Mouse (Mus musculus): Measurements from ENCODE around the gene Sh3rf3. TPM values are rescaled to one million over a fixed set of nuclear protein-coding genes. Genes with fewer than 3 reads are reported as not detected.
A peak's percentile ranks its signal among the peaks of the same experiment; 100 is the strongest.

Gene Sh3rf3
- polyA plus RNA-seq, 1 experiment from 2014 or later, result 2.0 TPM

DNA sequence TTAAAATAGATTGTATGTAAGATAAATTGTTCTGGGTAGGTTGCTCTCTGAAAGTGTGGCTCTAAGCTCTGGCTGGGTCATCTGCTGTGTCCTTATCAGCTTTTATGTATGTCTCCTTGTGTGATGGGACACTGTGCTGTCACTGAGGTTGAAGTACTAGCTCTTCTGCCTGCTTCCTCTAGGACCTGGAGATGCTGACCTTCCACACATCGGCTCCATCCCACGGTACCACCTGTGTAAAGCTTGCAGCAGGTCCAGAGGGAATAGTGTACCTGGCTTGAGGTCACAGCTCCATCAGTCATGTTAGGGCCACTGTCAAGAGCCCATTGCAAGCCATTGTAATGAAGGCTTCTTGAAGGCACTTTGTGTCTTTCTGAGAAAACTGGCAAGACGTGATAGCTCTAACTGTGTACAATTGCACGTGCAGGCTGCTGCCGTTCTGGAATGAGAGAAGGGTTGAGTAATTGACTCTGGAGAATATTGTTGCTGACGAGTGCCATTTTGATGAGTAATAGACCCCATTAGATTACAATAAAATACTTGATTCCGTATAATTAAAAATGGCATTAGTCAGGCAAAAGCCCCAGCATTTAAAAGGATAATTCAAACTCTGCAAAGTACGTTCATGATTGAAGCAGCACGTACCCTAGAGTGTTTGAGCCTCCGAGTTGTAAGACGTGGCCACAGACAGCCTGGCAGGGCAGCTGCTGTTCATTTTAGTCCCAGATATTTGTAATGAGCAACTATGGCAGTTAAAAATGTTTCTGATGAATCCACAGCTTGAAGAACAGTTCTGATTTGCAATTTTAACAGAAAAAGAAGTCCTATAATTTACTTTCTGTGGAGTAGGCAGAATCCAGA is 16.3 kb downstream of the Sh3rf3 start:
- no peaks in the 10 kb centered on the region for H3K36me3 ChIP-seq (ENCODE audit: insufficient read depth, low read length)
- no peak overlapping the region for H3K27ac ChIP-seq (ENCODE audit: low read length)
- ATAC-seq, result no peak
- H3K27me3 ChIP-seq (replicated peaks; ENCODE audit: insufficient read depth, low read length), result no peaks in the 10 kb centered on the region
- no peak for DNase-seq (ENCODE audit: low spot score)
- no peaks in the 10 kb centered on the region for H3K9me3 ChIP-seq (ENCODE audit: low read length)
- WGBS, result 77% methylated on average over 11 of the region's 11 CpGs
- no peak overlapping the region for H3K4me3 ChIP-seq (ENCODE audit: low read depth, low read length)
- H3K4me1 ChIP-seq (ENCODE audit: insufficient read depth, low read depth, low read length), result no peaks in the 10 kb centered on the region
- no peak overlapping the region for H3K4me2 ChIP-seq (replicated peaks; ENCODE audit: low read depth, low read length)
- H3K9ac ChIP-seq (replicated peaks; ENCODE audit: low read depth), result no peak overlapping the region
- TF ChIP-seq CTCF (IDR thresholded peaks at IDR 0.05) (no peak), EP300 (IDR thresholded peaks at IDR 0.05) (no peak)

DNA sequence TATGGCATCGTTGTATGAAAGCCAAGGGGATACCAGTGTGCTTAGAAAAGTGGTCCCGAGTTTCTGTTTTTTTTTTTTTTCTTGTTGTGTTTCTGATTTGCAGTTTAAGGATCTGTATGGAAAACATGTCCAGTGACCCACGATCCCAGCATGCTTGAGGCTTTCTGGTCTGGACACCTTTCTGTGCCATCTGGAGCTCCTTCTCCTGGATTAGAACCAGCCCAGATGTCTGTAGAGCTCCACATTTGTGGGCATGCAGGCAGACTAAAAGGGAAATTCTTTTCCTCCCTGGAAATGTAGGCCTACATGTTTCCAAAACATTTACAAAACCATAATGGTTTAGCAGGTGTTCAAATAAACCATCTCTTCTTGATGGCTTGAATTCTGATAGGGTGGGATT is 20.0 kb downstream of the Sh3rf3 start:
- DNase-seq (ENCODE audit: low spot score) (no peak), ATAC-seq (no peak)
- H3K4me3 ChIP-seq (ENCODE audit: low read depth, low read length), result no peak overlapping the region
- no peaks in the 10 kb centered on the region for H3K36me3 ChIP-seq (ENCODE audit: insufficient read depth, low read length)
- no peaks in the 10 kb centered on the region for H3K27me3 ChIP-seq (replicated peaks; ENCODE audit: insufficient read depth, low read length)
- 64% methylated on average over 3 of the region's 3 CpGs for WGBS
- TF ChIP-seq EP300 (IDR thresholded peaks at IDR 0.05) (no peak), CTCF (IDR thresholded peaks at IDR 0.05) (no peak)
- H3K4me2 ChIP-seq (replicated peaks; ENCODE audit: low read depth, low read length), result no peak overlapping the region
- no peak overlapping the region for H3K9ac ChIP-seq (replicated peaks; ENCODE audit: low read depth)
- no peak overlapping the region for H3K27ac ChIP-seq (ENCODE audit: low read length)
- H3K4me1 ChIP-seq (ENCODE audit: insufficient read depth, low read depth, low read length), result no peaks in the 10 kb centered on the region
- no peaks in the 10 kb centered on the region for H3K9me3 ChIP-seq (ENCODE audit: low read length)

DNA sequence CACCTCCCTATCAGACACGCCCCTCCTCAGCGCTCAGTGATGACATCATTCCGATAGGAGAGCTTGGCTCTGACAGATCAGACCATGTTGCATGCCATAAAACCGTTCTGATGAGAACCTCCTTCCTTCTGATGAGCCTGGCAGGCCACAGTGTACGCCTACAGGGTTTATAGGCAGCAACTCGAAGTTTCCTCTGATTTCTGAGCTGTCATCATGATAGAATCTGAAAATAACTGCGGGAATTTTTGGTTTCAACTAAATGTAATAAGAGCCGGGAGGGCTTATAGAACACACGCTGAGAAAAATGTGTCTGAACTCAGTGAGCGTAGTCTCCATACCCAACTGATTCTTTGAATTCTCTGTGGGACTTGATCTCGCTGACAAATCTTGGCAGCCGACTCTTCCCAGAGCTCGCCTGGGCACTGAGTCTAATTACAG is 20.6 kb downstream of the Sh3rf3 start:
- H3K4me2 ChIP-seq (replicated peaks; ENCODE audit: low read depth, low read length), result no peak overlapping the region
- H3K27ac ChIP-seq (ENCODE audit: low read length), result no peak overlapping the region
- DNase-seq (ENCODE audit: low spot score) (no peak), ATAC-seq (no peak)
- H3K4me1 ChIP-seq (ENCODE audit: insufficient read depth, low read depth, low read length), result no peaks in the 10 kb centered on the region
- no peak for TF ChIP-seq EP300 (IDR thresholded peaks at IDR 0.05)
- TF ChIP-seq CTCF (IDR thresholded peaks at IDR 0.05), result no peak
- no peak overlapping the region for H3K4me3 ChIP-seq (ENCODE audit: low read depth, low read length)
- H3K27me3 ChIP-seq (replicated peaks; ENCODE audit: insufficient read depth, low read length), result no peaks in the 10 kb centered on the region
- 71% methylated on average over 13 of the region's 13 CpGs for WGBS
- no peaks in the 10 kb centered on the region for H3K36me3 ChIP-seq (ENCODE audit: insufficient read depth, low read length)
- H3K9me3 ChIP-seq (ENCODE audit: low read length), result no peaks in the 10 kb centered on the region
- H3K9ac ChIP-seq (replicated peaks; ENCODE audit: low read depth), result no peak overlapping the region

DNA sequence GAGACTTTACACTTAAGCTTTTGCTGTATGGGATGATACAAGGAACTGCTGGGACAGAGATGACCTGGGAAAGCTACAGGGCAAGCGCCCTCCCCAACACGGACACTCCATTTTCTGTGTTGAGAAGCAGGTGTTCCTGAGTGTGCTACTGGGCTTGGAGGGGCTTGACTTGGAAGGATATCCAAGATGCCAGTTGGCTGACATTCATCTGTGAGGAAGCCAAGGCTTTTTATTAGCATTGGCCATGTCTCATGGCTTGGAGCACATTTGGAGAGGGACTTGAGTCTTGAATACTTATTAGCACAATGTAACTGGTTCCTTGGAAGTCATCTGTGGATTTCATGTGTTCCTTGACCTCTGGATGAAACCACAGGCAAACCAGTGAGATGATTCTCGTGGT is 23.2 kb downstream of the Sh3rf3 start:
- no peaks in the 10 kb centered on the region for H3K27me3 ChIP-seq (replicated peaks; ENCODE audit: insufficient read depth, low read length)
- H3K4me2 ChIP-seq (replicated peaks; ENCODE audit: low read depth, low read length), result no peak overlapping the region
- ATAC-seq, result peak; percentile 43
- 65% methylated on average over 3 of the region's 3 CpGs for WGBS
- no peaks in the 10 kb centered on the region for H3K4me1 ChIP-seq (ENCODE audit: insufficient read depth, low read depth, low read length)
- no peak overlapping the region for H3K9ac ChIP-seq (replicated peaks; ENCODE audit: low read depth)
- no peak overlapping the region for H3K4me3 ChIP-seq (ENCODE audit: low read depth, low read length)
- DNase-seq (ENCODE audit: low spot score), result peak; percentile 37
- H3K9me3 ChIP-seq (ENCODE audit: low read length), result no peaks in the 10 kb centered on the region
- no peak for TF ChIP-seq CTCF (IDR thresholded peaks at IDR 0.05)
- TF ChIP-seq EP300 (IDR thresholded peaks at IDR 0.05), result no peak
- H3K36me3 ChIP-seq (ENCODE audit: insufficient read depth, low read length), result no peaks in the 10 kb centered on the region
- H3K27ac ChIP-seq (ENCODE audit: low read length), result no peak overlapping the region

DNA sequence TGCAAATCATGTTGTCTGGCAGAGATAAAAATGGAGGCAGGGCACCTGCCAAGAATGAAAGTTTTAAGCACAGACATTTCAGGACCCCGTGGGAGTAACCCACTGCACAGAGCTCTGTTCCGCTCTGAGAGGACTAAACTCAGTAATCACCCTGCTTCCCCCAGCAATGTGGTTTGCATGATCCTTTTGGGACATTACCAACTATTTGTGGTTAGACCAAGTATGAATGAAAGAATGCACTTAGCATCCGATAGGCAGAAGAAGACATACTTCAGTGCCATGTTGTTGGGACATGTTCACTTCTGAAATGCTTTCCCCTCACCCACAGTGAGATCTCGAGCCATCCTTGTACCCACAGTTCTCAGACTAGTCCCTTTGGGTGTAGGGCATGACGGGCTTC is 24.3 kb downstream of the Sh3rf3 start:
- DNase-seq (ENCODE audit: low spot score) (no peak), ATAC-seq (no peak)
- Histone ChIP-seq H3K27me3 (replicated peaks; ENCODE audit: insufficient read depth, low read length) (no peaks in the 10 kb centered on the region), H3K4me3 (ENCODE audit: low read depth, low read length) (no peak overlapping the region), H3K36me3 (ENCODE audit: insufficient read depth, low read length) (no peaks in the 10 kb centered on the region), H3K9me3 (ENCODE audit: low read length) (no peaks in the 10 kb centered on the region), H3K9ac (replicated peaks; ENCODE audit: low read depth) (no peak overlapping the region), H3K4me2 (replicated peaks; ENCODE audit: low read depth, low read length) (no peak overlapping the region), H3K4me1 (ENCODE audit: insufficient read depth, low read depth, low read length) (no peaks in the 10 kb centered on the region), H3K27ac (ENCODE audit: low read length) (no peak overlapping the region)
- TF ChIP-seq CTCF (IDR thresholded peaks at IDR 0.05) (no peak), EP300 (IDR thresholded peaks at IDR 0.05) (no peak)
- 82% methylated on average over 5 of the region's 5 CpGs for WGBS

DNA sequence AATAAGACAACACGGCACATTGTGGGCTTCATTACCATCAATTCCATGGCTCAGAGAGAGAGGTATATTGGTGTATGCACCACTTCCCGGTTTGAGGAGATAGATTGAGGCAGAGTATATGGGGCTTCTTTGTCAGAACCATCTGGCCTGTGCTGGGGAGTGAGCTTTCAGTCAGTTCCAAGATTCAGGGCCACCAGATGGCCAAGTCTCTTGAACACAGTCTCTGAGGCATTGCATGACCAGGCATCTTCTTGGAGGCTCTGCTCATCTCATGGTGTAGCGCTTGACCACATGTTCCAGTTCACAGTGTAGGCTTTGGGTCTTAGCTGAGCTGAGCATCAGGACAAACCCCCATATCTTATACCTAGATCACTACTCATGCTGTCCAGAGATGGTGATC is 28.8 kb downstream of the Sh3rf3 start:
- no peak overlapping the region for H3K9ac ChIP-seq (replicated peaks; ENCODE audit: low read depth)
- 90% methylated on average over 3 of the region's 3 CpGs for WGBS
- no peaks in the 10 kb centered on the region for H3K9me3 ChIP-seq (ENCODE audit: low read length)
- H3K27ac ChIP-seq (ENCODE audit: low read length), result no peak overlapping the region
- no peak overlapping the region for H3K4me3 ChIP-seq (ENCODE audit: low read depth, low read length)
- ATAC-seq, result no peak
- DNase-seq (ENCODE audit: low spot score), result no peak
- no peaks in the 10 kb centered on the region for H3K4me1 ChIP-seq (ENCODE audit: insufficient read depth, low read depth, low read length)
- no peak for TF ChIP-seq CTCF (IDR thresholded peaks at IDR 0.05)
- no peak for TF ChIP-seq EP300 (IDR thresholded peaks at IDR 0.05)
- H3K4me2 ChIP-seq (replicated peaks; ENCODE audit: low read depth, low read length), result no peak overlapping the region
- no peaks in the 10 kb centered on the region for H3K36me3 ChIP-seq (ENCODE audit: insufficient read depth, low read length)
- no peaks in the 10 kb centered on the region for H3K27me3 ChIP-seq (replicated peaks; ENCODE audit: insufficient read depth, low read length)
